Mouse (Mus musculus): ENCODE measurements around the gene Rnps1.
"Not testable (repeated sequence)": the region's sequence is repeated elsewhere in the genome, so short reads cannot be mapped to it uniquely, and the experiment has no call there.

The Rnps1 gene

DNA sequence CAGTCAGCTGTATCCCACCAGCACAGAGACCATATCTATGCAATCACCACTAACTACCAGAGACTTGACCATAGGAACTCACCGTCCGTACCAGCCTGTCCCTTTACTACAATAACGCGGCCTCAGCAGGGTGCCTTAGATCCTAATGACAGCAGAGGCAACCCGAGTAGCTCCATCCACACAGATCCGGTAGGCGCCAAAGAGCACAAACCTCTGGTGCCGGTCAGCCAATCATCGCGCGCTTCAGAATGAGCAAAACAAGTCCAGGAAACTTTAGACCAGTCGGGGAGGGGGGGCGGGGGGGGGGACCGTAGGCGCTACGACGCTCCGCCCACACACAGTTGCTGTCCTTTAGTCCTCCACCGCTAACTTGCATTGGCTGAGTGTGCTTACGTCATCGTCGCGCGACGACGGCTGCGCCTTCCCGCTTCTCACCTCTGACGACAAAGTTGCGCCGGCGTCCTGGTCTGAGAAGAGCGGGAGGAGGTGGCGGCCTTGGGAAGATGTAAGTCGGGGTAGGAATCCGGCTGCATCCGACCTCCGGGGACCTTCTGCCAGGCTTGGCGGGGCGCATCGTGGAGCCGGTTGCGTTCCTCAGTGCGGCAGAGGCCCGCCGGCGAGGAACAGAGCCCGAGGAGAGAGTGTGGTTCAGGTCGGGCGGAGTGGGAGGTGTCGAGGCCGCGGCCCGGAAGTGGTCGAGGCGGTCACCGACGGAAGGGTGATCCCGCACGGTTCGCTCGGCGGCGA is at the start of gene Rnps1:
Gene Rnps1 (plus strand): TSS at position 336 of the 747 bp plus-strand sequence.
- in situ Hi-C loops (cut with MboI; ENCODE audit: unreplicated experiment in 2 of 2) = no loop called here

DNA sequence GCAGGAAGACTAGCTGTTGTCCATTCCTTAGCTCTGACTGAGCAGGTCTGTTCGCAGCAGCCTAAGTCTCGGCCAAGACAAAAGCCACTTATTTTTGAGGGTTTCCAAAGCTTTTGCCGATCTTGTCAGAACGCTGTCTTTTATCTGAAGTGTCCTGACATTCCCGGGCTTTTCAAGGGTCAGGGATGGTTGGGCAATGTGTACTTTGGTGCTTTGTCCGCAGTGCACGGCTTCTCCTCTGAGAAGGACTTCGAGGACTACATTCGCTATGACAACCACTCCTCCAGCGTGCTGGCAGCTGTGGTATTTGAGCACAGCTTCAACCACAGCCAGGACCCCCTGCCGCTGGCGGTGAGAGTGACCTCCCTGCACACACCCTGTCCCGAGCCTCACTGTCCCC is 48.5 kb upstream of the Rnps1 start:
- in situ Hi-C loops (cut with MboI; ENCODE audit: unreplicated experiment in 2 of 2) = no loop called here

DNA sequence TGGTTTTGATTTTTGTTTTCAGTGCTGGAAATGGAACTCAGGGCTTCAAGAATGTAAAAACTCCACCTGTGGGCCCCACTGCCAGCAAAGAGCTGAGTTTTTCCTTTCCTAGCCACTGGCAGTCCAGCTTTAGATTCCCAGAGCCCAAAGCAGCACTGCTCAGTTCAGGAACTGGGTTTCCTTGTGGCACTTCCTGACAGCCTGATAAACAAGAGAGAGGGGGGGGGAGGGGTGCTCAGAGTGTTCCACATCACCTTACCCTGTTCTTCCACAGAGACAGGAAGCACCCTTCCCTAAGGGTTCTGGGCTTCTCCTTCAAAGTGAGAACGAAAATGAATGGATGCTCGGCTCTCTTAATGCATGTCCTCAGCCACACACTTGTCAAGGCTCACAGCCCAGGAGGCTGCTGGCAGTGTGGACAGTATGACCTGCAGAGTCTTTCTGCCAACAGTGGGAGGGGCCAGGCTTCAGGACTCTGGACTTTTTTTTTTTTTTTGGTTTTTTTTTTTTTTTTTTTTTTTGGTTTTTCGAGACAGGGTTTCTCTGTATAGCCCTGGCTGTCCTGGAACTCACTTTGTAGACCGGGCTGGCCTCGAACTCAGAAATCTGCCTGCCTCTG is 39.2 kb upstream of the Rnps1 start:
- in situ Hi-C loops (cut with MboI; ENCODE audit: unreplicated experiment in 2 of 2) = no loop called here

DNA sequence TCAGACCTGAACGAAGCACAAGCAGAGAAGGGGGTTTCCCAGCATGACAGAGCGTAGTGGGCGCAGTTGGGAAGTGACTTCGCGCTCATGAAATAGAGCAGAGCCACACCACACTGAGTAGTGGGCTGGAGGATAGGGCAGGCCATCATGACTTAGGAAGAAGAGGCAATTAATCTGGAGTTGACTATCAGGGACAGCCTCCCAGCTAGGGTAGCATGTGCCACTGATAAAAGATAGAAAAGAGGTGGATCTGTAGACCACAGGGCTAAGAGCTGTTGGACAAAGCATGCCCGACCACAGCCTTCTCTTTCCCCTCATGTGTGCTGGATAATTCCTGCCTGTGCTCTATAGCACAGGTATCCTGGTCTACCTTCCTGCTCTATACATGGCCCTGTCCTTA is 38.5 kb upstream of the Rnps1 start:
- in situ Hi-C loops (cut with MboI; ENCODE audit: unreplicated experiment in 2 of 2) = no loop called here

DNA sequence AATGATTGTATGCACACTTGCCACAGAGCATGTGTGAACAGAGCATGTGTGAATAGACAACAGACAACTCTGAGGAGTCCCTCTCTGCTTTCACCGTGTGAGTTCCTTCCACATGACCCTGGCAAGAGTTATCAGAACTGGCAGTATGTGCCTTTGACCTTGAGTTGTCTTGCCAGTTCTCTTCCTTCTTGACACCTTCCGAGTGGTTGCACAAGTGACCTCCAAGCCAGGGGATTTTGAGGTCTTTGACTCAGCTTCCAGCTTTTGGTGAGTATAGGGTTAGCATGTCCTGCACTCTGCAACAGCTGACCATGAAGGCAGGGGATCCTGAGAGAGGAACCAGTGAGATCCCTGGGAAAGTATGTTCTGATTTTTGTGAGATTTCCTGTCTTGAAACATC is 35.9 kb upstream of the Rnps1 start:
- in situ Hi-C loops (cut with MboI; ENCODE audit: unreplicated experiment in 2 of 2) = no loop called here

DNA sequence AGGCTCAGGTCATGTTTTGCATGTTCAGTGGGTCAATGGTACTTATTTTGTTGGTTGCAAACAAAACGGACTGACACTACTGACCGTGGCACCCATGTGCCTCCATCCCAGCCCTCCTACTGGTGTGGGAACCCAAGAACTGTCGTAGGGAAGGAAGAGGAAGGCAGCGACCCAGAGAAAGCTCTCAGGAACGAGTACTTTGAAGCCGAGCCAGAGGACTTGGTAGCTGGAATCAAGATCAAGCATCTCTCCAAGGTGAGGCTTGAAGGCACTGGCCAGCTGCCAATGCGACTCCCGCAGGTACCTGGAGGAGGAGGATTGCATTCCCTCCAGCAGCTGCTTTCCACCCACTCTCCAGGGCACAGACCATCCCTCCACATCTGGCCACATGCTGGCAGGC is 30.6 kb upstream of the Rnps1 start:
- in situ Hi-C loops (cut with MboI; ENCODE audit: unreplicated experiment in 2 of 2) = loop anchor here in 1 of 2 experiments (10.0 kb wide), 1 partner anchor 409 kb away; no protein-coding TSS in a partner anchor

DNA sequence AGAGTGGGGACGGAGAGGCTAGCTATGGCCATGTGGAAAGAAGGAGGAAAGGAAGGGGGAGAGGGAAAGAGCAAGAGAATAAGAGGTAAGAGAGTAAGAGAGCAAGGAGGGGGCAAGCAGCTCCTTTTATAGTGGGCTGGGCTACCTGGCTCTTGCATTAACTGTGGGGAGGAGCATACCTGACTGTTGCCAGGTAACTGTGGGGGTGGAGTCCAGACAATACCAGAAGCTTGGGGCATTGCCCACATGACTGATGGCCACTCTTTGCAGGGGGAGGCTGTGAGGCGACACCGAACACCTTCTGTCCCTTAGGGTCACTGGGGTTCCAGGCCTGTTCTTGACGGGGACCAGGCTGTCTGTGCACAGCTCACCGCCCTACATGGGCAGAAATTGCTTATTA is 25.7 kb upstream of the Rnps1 start:
- in situ Hi-C loops (cut with MboI; ENCODE audit: unreplicated experiment in 2 of 2) = loop anchor here in 1 of 2 experiments (10.0 kb wide), 1 partner anchor 414 kb away; no protein-coding TSS in a partner anchor

DNA sequence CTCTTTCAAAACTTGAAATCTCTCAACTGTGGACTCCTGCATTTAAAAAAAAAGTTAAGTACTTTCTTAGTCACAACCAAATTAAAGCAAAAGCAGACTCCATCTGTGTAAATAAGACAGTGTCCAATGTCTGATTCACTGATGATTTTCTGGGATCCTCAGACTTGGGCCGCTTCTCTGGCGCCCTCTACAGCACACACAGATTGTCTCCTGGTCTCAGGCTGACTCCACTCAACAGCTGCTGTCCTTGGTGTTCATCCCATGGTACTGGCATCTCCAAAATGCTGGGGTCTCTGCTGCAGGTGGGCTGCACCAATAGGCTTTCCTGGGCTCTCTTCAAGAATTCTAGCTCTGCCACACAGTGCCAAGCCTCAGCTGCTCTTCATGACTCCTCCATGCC is 24.5 kb upstream of the Rnps1 start:
- in situ Hi-C loops (cut with MboI; ENCODE audit: unreplicated experiment in 2 of 2) = loop anchor here in 1 of 2 experiments (10.0 kb wide), 1 partner anchor 415 kb away; no protein-coding TSS in a partner anchor

DNA sequence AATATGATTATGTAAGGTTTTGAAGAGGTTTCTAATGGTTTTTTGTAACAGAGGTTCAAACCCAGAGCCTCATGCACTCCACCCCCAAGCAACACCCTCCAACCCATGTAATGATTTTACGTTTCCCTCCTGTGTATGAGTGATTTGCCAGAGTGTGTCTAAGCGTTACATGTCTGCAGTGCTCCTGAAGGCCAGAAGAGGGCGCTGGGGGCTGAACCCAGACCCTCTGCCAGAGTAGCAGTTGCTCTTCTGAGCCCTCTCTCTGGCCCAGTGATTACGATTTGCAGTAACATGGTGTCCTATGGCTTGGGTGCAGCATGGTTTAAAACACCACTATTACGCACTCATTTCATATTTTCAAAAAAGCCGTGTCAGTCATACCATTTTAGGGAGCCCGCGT is 23.2 kb upstream of the Rnps1 start:
- in situ Hi-C loops (cut with MboI; ENCODE audit: unreplicated experiment in 2 of 2) = no loop called here

DNA sequence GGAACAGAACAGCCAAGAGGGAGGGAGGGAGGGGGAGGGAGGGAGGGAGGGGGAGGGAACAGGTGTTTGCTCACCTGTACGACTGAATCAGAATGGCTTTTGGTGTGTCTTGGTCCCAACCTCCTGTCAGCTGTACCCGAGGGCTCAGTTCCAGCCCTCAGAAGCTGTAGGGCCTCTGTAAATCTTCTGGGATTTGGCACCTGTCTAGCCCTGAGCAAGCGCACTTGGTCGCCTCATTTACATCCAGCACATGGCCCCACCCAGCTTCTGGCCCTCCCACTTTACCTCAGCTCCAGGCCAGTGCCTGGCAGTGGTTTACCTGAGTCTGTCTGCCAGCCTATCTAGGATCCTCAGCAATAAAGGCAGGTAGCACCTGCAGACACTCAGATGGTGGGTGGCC is 20.8 kb upstream of the Rnps1 start:
- in situ Hi-C loops (cut with MboI; ENCODE audit: unreplicated experiment in 2 of 2) = no loop called here

DNA sequence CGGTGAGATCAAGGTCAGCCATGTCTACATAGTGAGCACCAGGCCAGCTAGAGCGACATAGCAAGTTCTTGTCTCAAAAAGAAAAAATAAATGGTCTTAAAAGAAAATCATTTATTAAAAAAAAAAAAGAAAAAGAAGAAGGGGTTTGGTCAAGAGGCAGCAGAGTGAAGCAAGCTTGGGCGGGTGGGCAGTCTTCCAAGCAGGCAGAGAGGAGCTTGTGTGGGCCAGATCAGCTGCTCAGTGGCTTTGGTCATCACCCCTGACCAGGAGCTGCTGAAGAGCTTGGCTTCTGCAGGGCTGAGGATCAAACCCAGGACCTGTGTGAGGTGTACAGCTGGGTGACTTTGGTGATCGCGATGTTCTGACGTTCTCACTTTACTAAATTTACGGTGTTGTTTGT is 19.9 kb upstream of the Rnps1 start:
- in situ Hi-C loops (cut with MboI; ENCODE audit: unreplicated experiment in 2 of 2) = no loop called here

DNA sequence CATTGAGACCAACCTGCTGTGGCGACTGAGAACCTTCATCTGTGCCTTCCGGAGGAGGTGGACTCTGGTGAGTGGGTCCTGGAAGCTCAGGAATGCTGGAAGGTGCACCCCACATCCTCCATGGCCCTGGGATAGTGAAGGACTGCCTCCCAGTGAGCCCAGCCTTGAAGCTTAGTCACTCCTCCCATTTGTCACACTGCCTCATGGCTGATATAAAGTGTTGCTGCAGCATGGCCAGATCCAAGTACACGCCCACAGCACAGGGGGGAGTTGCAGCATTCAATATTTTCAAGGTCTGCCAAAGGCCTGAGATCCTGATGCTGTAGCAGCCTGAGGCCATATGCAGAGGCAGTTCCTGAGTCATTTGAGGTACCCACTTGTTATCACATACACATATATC is 12.0 kb upstream of the Rnps1 start:
- in situ Hi-C loops (cut with MboI; ENCODE audit: unreplicated experiment in 2 of 2) = no loop called here

DNA sequence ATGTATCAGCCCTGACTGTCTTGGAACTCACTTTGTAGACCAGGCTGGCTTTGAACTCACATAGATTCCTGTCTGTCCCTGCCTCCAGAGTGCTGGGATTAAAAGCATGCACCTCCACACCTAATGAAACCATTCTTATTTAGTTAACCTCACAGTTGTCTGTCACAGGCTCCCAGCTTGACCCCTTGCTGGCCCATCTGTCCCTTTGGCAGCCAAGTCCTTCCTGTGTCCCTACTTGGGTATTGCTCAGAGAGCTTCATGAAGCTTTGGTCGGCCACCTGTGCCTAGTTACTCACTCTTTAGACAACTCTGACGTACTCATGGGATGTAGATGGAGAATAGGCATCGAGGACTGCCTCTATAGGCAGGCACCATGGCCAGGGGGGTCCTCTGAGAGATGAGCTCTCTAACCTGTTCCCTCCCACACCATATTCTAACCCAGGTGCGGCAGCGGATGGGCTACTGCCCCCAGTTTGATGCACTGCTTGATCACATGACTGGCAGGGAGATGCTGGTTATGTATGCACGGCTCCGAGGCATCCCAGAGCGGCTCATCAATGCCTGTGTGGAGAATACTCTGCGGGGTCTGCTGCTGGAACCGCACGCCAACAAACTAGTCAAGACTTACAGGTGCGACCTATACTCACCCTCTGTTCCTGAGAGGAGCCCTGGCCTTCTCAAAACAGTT is 7.1 kb upstream of the Rnps1 start:
- in situ Hi-C loops (cut with MboI; ENCODE audit: unreplicated experiment in 2 of 2) = no loop called here

DNA sequence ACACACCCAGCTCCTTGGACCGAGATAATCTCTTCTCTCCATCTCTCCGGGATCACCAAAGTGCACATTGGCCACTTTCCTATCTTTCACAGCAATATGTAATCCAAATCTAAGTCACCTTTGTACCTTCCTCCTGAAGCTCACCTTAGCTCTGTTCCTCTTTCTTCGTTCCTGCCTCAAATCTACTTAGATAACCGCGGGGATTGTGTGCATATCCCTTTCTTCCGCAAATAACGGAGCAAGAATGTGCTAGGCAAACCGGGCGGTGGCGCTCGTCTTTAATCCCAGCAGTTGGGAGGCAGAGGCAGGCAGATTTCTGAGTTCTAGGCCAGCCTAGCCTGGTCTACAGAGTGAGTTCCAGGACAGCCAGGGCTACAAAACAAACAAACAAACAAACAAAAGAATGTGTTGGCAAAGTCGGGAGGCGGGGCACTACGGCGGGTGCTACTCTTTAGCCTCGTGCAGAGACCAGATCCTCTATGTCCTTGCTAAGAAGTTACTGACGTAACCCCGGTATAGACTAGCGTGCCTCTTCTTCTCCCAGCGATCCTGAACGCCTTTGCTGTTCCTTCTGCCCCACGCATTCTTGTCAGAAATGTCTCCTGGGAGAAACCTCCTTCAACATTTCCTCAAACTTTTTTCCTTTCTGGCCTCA is 681 bp upstream of the Rnps1 start:
- in situ Hi-C loops (cut with MboI; ENCODE audit: unreplicated experiment in 2 of 2) = no loop called here

DNA sequence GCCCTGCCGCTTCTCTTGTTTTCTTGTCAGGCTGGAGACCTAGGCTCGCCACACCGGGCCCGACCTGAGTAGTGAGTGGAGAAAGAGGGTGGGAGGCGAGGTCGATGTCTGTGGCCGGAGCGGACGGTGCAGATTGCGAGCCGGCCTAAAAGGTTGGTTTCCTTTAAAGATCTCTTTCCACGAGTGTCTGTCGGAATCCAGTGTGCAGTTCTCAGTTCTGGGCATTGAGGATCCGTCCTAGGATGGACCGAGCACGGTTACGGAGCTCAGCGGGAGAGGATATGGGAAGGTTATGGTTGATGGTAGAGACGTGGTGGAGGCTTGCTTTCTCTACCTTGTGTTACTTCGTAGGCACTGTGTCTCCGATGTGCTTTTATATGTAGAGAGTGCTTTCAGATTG is 646 bp downstream of the Rnps1 start:
- in situ Hi-C loops (cut with MboI; ENCODE audit: unreplicated experiment in 2 of 2) = no loop called here

DNA sequence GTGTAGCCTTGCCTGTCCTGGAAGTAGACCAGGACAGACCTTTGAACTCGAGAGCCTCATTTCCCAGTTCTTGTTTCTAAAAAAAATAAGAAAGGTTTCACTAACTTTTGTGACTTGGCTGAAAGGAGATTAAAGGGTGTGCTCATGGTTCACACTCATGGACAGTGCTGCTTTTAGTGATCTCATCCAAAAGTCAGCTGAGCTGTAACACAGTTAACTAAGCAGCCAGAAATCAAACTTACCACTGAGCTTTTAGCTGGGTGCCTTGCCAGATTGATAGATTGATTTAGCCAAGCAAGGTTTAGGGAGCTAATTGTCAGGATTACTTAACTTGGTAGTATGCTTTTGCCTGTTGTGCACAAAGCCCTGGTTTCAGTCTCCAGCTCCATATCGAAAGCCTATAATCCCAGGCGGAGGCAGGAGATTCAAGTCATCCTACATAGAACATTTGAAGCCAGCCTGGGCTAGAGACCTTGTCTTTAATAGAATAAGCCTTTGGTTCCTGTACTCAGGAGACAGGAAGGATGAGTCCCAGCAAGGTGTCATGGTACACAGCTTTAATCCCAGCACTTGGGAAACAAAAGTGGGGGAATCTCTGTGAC is 1.8 kb downstream of the Rnps1 start:
- in situ Hi-C loops (cut with MboI; ENCODE audit: unreplicated experiment in 2 of 2) = no loop called here

DNA sequence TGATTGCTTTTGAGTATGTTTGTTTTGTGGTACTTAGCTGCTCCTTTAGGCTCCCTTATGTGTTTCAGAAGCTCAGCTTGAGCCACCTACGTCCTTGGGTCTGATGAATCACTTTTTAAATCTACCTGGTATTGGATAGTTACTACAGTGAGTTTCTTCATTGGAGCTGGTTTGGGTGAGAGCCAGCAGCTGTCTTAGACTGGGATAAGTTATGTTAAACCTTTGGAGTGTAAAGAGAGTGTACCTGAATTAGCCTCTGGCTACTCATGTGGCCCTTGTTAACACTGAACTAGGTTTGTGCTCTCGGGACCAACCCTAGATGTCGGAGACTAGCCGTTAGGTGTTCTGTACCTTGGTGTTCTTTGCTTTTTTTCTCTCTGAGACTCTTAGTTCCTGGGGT is 8.7 kb downstream of the Rnps1 start:
- in situ Hi-C loops (cut with MboI; ENCODE audit: unreplicated experiment in 2 of 2) = no loop called here

DNA sequence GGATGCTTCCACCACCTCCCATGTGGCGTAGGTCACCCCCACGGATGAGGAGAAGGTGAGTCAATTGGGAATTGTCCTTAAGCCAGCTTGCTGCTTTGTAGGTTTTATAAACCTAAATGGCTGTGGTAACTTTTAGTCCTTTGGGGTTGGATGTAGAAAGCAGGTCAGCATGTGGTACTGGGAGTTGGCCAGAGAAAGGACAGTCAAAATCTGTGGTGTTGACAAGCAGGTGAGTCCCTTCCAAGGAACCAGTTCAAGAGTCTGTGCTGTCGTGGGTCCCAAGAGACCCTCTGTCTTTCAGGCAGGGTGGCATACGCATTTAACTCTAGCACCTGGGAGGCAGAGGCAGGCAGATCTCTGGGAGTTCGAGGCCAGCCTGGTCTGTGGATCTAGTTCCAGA is 10.1 kb downstream of the Rnps1 start:
- in situ Hi-C loops (cut with MboI; ENCODE audit: unreplicated experiment in 2 of 2) = no loop called here

DNA sequence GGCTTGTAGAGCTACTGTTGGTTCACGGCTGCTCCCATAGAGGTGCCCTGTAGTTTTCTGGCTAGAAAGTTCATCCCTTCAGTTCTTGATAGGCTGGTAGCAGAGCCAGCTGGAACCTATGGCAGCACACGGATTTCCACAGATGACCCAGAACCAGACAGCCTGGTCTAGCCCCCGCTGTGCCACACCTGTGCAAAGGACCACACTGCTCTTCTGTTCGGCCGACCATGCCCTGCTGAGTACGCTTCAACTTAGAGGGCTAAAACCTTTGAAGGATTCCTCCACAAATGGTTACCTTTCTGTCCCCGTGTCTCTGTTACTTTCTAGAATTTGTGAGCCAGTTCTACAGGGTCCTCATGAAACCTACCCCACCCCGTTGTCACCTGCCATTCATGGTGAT is 11.0 kb downstream of the Rnps1 start:
- in situ Hi-C loops (cut with MboI; ENCODE audit: unreplicated experiment in 2 of 2) = not testable (repeated sequence)

DNA sequence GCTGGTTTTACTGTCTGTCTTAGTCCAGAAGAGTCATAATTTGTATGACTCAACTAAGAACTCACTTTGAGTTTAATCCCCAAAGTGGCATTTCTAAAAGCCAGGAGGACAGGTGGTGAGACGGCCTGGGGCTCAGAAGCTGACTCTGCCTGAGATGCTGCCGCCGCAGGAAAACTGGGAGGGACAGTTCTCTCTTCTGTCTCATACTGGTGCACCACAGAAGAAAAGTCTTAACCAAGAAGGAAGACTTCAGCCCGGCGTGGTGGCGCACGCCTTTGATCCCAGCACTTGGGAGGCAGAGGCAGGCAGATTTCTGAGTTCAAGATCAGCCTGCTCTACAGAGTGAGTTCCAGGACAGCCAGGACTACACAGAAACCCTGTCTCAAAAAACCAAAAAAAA is 11.5 kb downstream of the Rnps1 start:
- in situ Hi-C loops (cut with MboI; ENCODE audit: unreplicated experiment in 2 of 2) = no loop called here

Measured in v-Abl transformed pro-B cells (cell line).